Mouse (Mus musculus): ENCODE measurements at regions not wholly inside any gene's neighbourhood (a gene's known extent, or its start where the extent isn't known, plus 50 kb on each side); places are given as distances from the start of the nearest gene placed in this dataset.
"Not testable (repeated sequence)": the region's sequence is repeated elsewhere in the genome, so short reads cannot be mapped to it uniquely, and the experiment has no call there.

DNA sequence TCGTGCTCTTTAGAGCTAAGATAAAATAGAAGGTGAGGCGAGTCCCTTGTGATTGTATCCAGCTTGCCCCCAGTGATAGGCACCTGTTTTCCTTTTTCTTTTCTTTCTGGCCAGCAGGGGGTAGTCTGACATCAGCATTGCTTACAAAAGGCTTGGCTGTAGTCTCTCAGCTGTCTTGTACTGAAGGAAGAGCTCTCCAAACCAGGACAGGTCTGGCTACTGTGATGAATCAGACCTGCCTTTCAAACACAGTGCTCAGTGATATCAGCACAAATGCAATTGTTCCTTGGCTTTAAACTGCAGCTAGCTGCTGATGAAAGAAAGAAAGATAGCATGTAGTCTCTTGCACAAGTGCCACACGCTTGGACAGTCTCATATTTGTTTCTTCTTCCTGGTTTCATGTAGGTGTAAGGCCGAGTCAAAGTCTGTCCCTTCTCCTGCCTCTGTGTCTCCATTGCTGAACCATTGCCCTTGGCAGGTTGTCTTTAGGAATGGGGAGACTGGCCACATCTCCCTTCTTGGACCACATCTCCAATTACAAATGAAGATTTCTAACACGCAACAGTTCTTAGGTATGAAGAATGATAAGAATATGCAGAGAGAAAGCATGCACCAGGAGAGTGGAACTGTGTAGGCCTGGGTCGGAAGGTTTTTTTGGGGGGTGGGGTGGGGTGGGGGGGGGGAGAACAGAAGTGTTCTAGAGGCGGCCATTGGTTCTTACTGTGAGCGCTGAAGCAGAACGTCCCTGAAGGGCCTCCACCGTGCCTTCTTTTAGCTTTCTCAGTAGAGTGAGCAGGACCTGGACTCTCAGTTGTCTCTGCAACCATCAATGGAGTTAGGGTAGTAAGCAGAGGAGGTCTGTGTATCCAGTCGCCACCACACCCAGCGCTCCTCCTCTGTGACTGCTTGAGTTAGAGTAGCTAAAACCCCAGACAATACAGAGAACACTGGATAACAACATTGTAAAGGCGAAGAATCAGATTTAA lies 200.9 kb downstream of the Faxc start:
- no peak for DNase-seq

DNA sequence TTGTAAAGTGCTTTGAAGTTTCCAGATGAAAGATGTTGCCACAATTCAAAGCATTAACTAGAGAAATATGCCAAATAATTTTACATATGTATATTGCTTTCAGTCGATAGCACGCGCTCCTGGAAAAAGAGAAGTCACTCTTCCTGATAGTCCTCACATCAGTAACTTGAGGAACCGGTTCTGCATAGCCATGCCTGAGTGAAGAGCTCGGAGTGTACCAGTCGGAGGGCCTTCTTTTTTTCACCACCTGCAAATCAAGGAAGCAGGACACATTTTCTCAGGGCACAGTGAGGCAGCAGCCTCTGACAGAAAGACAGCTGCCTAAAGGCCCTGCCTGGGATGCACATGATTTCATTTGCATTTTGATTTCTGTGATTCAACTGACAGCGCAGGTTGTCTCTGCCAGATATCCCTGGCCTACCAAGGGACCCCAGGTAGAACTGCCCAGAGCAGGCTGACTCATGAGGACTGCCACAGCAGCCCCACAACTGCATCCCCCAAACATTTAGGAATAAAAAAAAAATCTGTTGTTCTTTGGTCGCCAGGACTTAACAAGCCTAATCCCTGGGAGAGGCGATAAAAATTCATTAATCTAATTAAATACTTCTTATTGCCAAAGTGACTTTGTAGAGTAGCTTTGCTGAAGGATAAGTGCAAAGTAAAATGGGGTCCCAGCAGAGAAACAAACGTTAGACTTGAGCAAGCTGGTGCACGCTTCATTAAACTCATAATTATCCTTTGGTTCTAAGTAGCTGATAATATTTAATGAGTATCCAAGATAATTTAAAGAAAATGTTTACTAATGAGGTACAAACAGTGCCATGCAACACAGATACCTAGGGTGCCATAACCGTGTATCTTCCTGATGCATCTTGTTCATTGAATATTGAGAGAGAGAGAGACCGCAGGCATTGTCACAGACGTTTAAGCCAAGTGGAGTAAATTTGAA lies 202.7 kb downstream of the Faxc start:
- DNase-seq, result no peak

DNA sequence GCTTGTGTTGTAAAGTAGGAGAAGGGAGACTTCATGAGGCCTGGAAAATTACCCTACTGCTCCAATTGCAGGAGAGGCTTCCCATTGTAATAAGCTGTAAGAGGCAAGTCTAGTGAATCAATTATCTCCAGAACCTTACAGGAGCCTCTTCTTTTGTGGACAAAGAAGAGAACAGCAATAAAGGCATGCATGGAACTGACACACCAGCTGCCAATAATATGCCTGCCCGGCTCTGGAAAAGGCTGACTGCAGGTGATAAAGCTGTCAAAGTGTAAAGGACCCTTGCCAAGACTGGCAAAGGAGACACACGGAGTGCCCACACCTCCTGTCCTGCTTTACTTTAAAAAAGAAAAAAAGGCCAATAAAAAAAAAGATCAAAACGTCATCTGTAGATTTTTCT lies 209.0 kb downstream of the Faxc start:
- DNase-seq, result no peak

DNA sequence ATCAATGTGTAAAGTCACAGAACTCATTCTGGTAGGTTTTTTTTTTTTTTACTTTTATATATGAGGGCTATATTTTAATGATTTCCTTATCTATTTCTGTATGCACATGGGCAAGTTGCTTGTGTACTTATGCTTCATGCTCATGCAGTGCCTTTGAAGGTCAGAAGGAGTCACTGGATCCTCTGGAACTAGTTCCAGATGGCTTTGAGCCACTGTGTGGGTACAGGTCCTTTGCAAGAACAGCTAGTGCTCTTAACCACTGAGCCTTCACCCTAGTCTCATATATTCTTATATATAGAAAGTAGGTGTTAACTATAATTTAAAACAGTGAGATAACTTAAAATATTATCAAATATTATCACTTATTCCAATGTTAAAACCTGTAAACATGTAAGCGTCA lies 212.4 kb downstream of the Faxc start:
- DNase-seq, result no peak

DNA sequence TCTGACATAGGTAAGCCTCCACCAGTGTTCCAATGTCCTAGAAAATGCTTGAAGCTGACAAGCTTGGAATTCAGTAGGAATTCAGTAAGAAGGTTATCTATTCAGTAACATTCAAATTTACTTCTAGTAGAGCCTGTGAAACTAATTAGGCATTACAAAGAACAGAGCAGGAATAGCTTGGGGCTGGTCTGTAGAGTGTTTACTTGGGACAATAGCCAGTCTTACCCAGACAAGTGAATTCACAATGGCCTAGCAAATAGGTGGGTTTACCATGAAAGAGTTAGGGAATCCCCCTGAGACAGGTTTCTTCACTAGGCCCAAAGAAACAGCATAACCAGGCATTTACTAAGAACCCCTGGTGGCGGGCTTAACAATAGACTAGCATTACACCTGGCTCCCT lies 212.5 kb upstream of the Fbxl4 start:
- not testable (repeated sequence) for DNase-seq

DNA sequence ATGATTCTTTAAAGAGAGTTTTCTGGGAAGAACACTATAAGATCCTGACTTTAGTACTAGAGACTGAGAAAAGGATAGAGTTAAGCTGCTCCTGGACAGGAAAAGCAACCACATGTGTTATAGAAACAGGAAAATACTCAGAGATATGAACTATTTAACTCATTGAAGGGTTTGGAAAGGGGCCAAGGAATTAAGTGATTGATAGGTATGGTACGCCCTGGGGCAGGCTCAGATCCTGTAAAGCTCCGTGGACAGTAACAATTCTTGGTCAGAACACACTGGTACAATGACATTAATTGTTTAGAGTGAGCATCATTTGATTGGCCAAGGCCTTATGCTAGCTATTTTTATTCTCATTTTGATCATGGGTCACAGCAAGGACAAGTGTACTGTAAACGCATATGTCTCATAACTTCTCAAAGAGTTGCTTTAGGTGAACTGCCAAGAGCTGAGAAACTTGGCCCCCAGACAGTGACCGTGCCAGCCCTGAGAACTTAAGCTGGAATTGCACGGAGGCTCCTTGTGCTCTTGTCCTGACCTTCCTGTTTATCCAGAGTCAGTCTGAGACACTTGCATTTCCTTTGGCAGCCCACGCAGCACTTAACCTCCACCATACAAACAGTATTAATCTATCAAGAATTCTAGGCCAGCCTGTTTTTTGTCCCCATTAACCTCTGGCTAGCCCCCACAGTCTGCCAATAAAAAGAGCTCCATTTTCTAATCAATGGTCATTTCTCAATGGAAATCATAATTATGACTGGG lies 210.5 kb upstream of the Fbxl4 start:
- DNase-seq, result no peak

DNA sequence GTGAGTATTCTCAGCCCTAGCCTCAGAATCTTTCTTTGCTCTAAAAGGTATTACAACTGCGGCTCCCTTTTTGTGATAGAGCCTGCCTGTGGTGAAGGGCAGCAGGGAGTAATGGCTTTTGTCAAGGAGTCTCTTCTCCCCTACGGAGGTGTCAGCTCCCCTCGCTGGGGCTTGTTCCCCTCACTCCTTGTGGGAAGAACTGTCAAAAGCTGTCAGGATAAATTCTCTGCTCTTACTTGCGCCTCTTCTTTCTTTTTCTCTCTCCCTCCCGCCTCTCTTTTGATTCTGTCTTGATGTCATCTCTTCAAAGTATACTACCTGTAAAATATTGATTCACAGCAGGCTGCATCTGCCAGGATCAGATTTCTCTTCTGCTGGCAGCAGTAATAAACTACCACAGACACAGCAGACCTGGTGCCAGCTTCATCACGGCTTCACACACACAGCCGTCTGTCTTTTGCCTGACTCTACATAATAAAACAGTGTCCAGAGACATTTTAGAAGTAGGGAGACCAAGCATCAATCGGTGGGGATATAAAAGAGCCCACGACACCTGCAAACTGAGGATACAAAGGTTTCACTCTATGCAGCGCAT lies 205.3 kb upstream of the Fbxl4 start:
- no peak for DNase-seq

DNA sequence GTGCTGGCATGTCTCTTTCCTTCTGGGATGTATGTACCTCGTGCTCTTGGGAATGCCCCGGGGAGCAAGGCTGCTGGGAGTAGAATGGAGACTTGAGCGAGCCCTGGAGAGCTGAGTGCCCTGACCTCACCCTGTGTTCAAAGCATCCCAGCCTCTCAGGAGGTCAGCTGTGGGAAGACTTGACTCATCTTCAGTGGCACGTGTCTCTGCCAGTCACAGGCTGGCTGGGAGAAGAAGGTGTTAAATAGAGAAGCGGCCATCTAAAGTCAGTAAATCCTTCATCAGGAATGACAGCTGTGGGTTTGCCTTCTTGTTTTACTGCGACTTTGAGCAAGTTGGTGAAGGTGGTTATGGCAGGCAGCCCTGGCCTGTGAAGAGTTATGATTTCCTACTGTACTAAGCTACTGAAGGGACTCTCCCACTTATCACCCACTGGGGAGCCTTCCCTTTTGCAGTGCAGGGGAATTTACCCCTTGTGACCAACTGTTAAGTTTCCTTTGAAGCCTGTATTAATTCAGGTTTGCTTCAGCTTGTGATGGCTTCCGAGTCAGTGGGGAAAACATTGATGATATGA lies 204.3 kb upstream of the Fbxl4 start:
- no peak for DNase-seq

DNA sequence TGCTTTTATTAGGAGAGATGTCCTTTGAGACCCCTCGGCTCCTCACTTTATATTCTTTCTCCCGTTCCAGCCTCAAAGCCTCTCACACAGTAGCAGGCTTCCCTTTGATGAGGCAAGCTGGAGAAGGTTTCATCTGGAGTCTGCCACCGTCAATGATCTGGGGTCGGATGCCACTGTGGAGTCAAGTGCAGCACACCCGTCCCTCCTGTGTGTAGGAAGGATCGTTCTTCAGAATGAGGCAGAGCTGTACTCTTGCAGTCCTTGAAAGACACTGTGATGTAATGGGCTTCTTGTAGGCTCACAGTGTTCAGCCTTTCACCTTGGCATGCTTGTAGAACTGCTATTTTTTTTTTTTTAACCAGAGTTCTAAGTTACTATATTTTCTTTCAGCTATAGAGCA lies 203.7 kb upstream of the Fbxl4 start:
- DNase-seq, result no peak

DNA sequence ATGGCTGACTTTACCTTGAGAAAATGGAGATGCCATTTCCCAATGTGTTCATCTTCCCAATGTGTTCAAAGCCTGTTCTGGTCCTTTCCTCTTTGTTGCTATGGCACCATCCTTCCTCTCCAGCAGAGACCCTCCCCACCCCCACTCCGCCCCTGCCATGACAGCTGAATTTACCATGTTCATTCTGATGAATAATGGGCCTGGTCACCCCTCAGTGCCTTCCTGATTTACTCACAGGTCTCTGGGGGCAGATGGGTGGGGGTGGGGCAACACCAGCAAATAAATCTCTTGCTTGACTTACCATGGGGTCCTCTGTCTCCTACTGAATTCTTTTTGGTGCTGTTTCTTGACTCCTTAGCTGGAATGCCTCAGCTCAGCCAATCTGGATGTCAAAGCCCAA lies 170.9 kb upstream of the Fbxl4 start:
- no peak for DNase-seq

DNA sequence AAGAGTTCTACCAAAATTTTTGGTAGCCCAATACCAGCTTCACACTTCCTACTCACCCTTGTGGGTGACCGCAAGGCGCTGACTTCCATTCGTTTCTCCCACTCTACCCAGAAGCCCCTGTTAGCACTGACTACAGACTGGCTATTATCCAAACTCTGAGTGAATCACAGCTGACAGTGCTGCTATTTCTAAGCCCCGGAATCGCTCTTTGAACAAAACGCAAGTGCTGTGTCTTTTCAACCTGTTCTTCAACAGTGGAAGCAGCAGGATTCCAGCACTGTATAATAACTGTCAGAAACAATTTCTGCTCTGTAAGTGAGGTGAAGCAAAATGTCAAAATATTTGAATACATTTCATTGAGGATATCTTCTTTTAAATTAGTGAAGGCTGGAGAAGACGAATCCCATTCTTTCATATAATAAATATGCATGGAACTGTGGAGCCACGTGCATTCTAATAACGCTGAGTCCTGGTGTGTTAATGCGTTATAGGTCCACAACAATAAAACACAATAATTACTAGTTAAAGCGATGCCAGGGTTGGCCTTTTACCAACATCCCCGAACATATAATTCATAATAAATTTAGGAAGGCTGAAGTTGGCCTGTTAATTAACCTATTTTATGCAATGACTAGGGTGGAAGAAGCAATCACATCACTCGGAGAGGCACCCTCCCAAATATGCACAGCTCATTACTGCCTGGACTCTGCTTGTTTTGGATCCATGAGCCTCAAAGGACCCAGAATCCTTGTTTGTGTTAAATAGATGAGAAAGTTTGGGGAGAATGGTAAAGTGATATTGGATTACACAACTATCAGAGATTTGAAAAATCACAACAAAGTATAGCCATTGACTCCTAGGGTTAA lies 169.0 kb upstream of the Fbxl4 start:
- no peak for DNase-seq

DNA sequence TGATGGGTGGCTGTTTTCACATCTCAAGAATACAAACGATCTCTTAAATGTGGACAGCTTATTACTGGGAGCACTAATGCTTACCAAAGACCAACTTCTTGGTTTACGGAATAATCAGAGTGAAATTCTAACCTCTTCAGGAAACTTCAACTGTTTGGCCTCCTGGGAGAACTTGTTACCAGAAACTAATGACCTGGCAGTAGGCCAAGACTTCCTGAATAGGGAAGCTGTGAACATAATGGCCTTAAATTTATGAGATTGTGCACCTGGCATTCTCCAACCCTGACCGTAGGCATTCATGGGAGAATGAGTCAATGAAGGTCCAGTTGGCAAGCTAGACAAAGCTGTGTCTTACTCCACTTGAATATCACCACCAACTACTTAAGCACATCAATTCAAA lies 160.8 kb upstream of the Fbxl4 start:
- no peak for DNase-seq

DNA sequence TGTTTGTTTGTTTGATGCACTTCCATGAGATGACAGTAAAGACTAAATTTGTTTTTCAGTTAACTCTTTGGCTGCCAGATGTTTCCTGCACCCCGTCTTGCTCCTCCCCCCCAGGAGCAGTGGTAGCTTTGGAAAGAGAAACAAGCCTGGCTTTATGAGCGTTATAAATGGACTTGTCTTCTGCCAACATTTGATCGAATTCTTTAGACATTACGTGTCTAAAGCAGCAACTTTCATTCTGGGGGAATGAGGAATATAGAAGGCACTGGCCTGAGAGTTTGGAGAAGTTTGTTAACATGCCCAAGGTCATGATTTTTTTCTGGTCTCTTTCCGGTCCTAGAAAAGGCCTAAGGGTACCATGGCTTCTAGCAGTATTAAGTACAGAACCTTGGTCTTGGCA lies 148.8 kb upstream of the Fbxl4 start:
- no peak for DNase-seq

DNA sequence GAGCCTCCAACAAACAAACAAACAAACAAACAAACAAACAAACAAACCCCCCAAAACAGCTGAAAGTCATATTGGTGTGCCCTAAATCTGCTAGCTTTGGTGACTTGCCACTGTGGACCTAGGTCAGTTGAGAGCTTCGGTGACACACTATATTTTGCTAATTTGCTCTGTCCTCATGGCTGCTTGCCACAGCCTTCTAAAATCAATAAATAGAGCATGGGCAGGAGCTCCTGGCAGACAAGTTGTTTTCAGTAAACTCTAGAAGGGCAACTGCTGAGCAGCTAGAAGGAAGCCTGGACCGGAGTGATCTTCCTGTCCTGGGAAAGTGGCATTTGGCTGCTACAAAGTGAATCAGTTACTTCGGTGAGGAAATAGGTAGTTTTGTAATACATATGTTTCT lies 119.7 kb upstream of the Fbxl4 start:
- no peak for DNase-seq

DNA sequence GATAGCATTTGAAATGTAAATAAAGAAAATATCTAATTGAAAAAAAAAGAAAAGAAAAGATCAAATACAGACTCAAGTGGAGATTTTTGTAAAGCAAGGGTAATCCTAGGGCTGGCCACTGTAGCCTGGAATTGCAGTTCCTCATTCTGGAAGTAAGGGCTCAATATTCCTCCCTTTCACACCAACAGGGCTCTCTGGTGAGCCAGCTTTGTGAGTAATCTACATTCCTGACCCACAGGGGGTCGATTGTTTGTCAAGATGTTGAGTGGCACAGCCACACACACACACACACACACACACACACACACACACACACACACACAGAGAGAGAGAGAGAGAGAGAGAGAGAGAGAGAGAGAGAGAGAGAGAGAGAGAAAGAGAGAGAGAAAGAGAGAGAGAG lies 107.1 kb upstream of the Fbxl4 start:
- not testable (repeated sequence) for DNase-seq

DNA sequence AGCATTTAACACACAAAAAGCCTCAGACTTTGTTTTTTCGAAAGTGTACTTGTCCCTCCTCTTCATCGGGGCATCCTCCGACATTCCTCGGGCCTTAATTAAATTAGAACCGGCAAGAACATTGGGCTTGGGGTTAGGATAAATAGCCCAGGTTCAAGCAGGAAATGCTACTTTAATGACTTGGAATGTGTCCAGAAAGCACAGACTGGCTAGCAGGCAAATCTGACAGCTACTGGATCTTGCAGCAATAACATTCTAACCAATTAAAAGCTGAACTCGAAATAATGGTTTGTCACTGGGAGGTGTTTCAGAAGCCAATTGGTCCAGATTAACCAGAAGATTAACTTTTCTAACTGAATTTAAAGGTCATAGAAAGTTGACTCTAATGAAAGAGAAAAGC lies 93.4 kb upstream of the Fbxl4 start:
- no peak for DNase-seq

DNA sequence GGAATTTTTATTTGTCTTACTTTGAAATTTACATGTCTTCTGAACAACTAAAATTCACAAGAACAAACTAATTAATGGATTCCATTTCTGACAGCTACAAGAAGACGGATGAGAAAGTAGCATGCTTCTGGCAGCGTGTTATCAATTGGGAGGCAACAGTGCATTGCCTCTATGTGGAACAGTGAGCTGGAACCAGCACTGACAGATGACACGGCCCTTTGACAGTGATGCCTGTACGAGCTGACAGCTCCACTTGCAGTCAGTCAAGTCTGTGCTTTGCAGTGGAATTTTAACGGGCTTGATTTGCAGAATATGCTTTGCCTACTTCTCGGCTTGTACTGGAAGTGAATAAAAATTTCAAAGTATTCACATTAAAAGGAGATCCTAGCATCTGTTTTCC lies 88.3 kb upstream of the Fbxl4 start:
- DNase-seq, result no peak

DNA sequence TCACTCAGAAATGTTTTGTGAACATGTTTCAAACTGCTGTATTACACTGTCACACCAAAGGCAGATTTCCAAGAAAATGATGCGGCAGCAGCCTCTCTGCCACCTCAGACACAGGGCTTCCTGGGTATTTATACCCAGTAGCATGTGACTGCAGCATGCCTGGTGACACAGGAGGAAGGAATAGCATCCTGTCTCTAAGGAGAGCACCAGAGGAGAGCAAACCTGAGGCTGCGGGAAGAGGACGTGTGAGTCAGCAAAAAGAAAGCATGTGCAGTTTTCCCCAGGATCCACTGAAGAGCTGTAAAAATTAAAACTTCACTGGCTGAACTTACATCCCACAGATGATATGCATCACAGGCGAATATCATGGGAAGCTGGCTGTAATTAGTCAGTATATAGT lies 83.2 kb upstream of the Fbxl4 start:
- no peak for DNase-seq

DNA sequence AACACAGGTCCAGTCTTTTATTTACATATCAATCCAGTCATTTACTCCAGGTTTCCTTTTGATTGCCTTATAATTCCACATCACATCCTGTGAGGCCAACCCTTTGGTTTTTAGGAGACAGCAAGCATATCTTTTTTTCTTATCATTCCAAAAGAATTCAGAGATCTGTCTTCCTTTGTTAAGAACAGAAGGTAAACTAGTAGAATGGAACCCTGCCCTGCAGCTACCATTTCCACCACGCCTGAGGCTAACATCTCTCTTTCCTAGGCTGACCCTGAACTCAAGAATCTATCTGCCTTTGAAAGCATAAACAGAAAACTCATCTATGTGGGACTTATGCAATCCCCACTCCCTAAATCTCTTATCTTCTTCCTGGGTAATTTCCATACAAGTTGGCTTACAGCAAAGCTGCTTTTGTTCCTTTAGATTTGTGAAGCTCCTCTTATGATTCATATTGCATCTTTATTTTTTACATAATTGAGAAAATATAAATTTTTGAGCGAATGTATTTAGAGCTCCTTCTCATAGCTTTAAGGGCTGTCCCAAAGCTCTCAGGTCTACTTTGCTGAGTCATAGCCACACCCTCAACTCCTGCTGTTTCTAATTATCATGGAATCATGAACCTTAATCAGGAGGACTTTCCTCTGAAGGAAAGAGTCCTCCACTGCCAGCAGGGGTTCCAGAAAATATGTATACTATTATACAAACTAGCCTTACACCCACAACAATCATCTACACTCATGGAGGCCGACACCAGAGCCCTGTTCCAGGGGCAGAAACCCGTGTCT lies 74.6 kb upstream of the Fbxl4 start:
- no peak for DNase-seq

DNA sequence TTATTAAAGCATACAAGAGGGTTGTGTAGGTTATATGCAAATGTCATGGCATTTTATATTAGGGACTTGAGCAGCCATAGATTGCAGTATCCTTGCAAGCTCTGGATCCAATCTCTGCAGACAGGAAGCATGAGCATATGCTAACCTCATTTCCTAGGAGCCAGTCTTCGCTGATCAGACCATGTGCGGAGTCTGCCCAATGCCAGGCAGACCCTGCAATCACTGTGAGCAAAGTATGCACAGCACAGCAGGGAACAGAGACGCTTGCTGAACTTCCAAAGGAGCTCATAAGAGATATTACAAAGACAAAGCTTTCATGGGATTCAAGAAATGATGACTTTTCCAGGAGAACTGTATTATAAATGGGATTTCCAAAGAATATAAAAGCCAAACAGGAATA lies 65.2 kb upstream of the Fbxl4 start:
- no peak for DNase-seq
